Mouse (Mus musculus) CH12.LX (cell line): ENCODE results near the gene Nnat. TPM values are rescaled to one million over a fixed set of nuclear protein-coding genes. Genes with fewer than 3 reads are reported as not detected.

Experiments used
- DNase-seq: peaks from one replicate; pipeline ENCODE4 v3.0.0-alpha.2; 2013; ENCODE audit errors: extremely low read depth
- H3K27ac ChIP-seq: 2 replicates; pipeline ENCODE4 v1.5.1; 2012; ENCODE audit warnings: low read depth, mild to moderate bottlenecking, control low read depth, moderate library complexity; ENCODE audit not compliant: insufficient read depth
- H3K27me3 ChIP-seq: replicated peaks from 2 replicates; pipeline ENCODE3; 2012; ENCODE audit warnings: inconsistent platforms
- H3K36me3 ChIP-seq, 2 experiments: replicated peaks in 1 of 2; 2 replicates each; pipeline versions ENCODE3 to v1.6.1; 2012; ENCODE audit warnings: inconsistent platforms in 1 of 2, low read length in 1 of 2, mild to moderate bottlenecking in 1 of 2, mixed read lengths in 1 of 2, moderate library complexity in 1 of 2; ENCODE audit not compliant: control insufficient read depth in 1 of 2, insufficient read depth in 1 of 2
- H3K4me1 ChIP-seq, 2 experiments: 2 replicates each; pipeline ENCODE4 v1.6.1; 2012; ENCODE audit warnings: inconsistent platforms in 1 of 2, moderate library complexity in 1 of 2; ENCODE audit not compliant: insufficient read depth in 2 of 2, control insufficient read depth in 1 of 2
- H3K4me2 ChIP-seq: 2 replicates; pipeline ENCODE4 v1.6.1; 2012; ENCODE audit warnings: low read depth, mild to moderate bottlenecking, control low read depth; ENCODE audit not compliant: poor library complexity, insufficient read depth, severe bottlenecking
- H3K4me3 ChIP-seq, 3 experiments: fragments of 150-350 bp in 1 of 3; sonication (generic) in 1 of 3; replicated peaks in 1 of 3; 2 replicates each; pipeline versions ENCODE3 to v1.5.1; 2011 to 2012; ENCODE audit warnings: low read depth in 2 of 3, low read length in 2 of 3, mild to moderate bottlenecking in 2 of 3, moderate library complexity in 2 of 3, control low read depth in 1 of 3, improper control_type of control experiment in 1 of 3, inconsistent platforms in 1 of 3, mixed read lengths in 1 of 3; ENCODE audit not compliant: poor library complexity in 1 of 3
- H3K79me2 ChIP-seq: replicated peaks from 2 replicates; pipeline ENCODE4 v1.6.1; 2012; ENCODE audit warnings: mild to moderate bottlenecking, moderate library complexity; ENCODE audit not compliant: control insufficient read depth, poor library complexity, insufficient read depth, severe bottlenecking; ENCODE audit errors: extremely low read depth
- H3K9ac ChIP-seq: 2 replicates; pipeline ENCODE4 v1.6.1; 2012; ENCODE audit warnings: low read depth, mild to moderate bottlenecking, control low read depth, moderate library complexity; ENCODE audit not compliant: insufficient read depth
- H3K9me3 ChIP-seq: replicated peaks from 2 replicates; pipeline ENCODE3; 2012; ENCODE audit warnings: low read length, inconsistent platforms, mixed read lengths
- CHD1 ChIP-seq: IDR thresholded peaks from 2 replicates; pipeline ENCODE4 v1.6.1; 2012; ENCODE audit warnings: low read depth, low read length, improper control_type of control experiment, inconsistent platforms
- CTCF ChIP-seq, 2 experiments: IDR thresholded peaks in 1 of 2; conservative IDR thresholded peaks in 1 of 2; 2 replicates each; pipeline ENCODE4 v1.5.1; 2011 to 2012; ENCODE audit warnings: low read depth in 2 of 2, low read length in 2 of 2, improper control_type of control experiment in 1 of 2, inconsistent platforms in 1 of 2, mild to moderate bottlenecking in 1 of 2, moderate library complexity in 1 of 2
- ELF1 ChIP-seq: IDR thresholded peaks from 2 replicates; pipeline ENCODE4 v1.6.1; 2014; ENCODE audit warnings: low read depth, mild to moderate bottlenecking, inconsistent platforms, low read length, improper control_type of control experiment
- EP300 ChIP-seq: IDR thresholded peaks from 2 replicates; pipeline ENCODE4 v1.6.1; 2011; ENCODE audit warnings: low read length, improper control_type of control experiment
- HCFC1 ChIP-seq: IDR thresholded peaks from 2 replicates; pipeline ENCODE4 v1.6.1; 2012; ENCODE audit warnings: low read depth, mild to moderate bottlenecking, inconsistent platforms, low read length, improper control_type of control experiment
- JUN ChIP-seq: IDR thresholded peaks from 2 replicates; pipeline ENCODE4 v1.6.1; 2011; ENCODE audit warnings: low read depth, mild to moderate bottlenecking, low read length, improper control_type of control experiment, moderate library complexity; ENCODE audit not compliant: insufficient read depth
- MAX ChIP-seq: IDR thresholded peaks from 2 replicates; pipeline ENCODE4 v1.6.1; 2011; ENCODE audit warnings: low read length, improper control_type of control experiment
- MXI1 ChIP-seq: IDR thresholded peaks from 2 replicates; pipeline ENCODE4 v1.6.1; 2011; ENCODE audit warnings: mild to moderate bottlenecking, low read depth, low read length, improper control_type of control experiment
- NRF1 ChIP-seq: IDR thresholded peaks from 2 replicates; pipeline ENCODE4 v1.6.1; 2014; ENCODE audit warnings: low read depth, mild to moderate bottlenecking, inconsistent platforms, low read length, improper control_type of control experiment, moderate library complexity
- POLR2A ChIP-seq: IDR thresholded peaks from 2 replicates; pipeline ENCODE4 v1.6.1; 2011; ENCODE audit warnings: low read depth, mild to moderate bottlenecking, improper control_type of control experiment, low read length
- POLR2AphosphoS2 ChIP-seq: IDR thresholded peaks from 2 replicates; pipeline ENCODE4 v1.6.1; 2011; ENCODE audit warnings: low read depth, low read length, improper control_type of control experiment
- RAD21 ChIP-seq: IDR thresholded peaks from 2 replicates; pipeline ENCODE4 v1.6.1; 2011; ENCODE audit warnings: low read depth, mild to moderate bottlenecking, low read length, improper control_type of control experiment, moderate library complexity
- SMC3 ChIP-seq: IDR thresholded peaks from 2 replicates; pipeline ENCODE4 v1.6.1; 2011; ENCODE audit warnings: low read depth, low read length, improper control_type of control experiment
- TBP ChIP-seq: conservative IDR thresholded peaks from 2 replicates; pipeline ENCODE4 v1.6.1; 2011; ENCODE audit warnings: low read depth, low read length, improper control_type of control experiment
- USF2 ChIP-seq: conservative IDR thresholded peaks from 2 replicates; pipeline ENCODE4 v1.6.1; 2011; ENCODE audit warnings: low read depth, low read length, improper control_type of control experiment
- ZC3H11A ChIP-seq: IDR thresholded peaks from 2 replicates; pipeline ENCODE4 v1.6.1; 2012; ENCODE audit warnings: low read depth, mild to moderate bottlenecking, inconsistent platforms, low read length, improper control_type of control experiment
- ZKSCAN1 ChIP-seq: IDR thresholded peaks from 2 replicates; pipeline ENCODE4 v1.6.1; 2012; ENCODE audit warnings: low read depth, inconsistent platforms, low read length, improper control_type of control experiment, borderline replicate concordance
- ZMIZ1 ChIP-seq: IDR thresholded peaks from 2 replicates; pipeline ENCODE4 v1.6.1; 2012; ENCODE audit warnings: low read depth, mild to moderate bottlenecking, inconsistent platforms, low read length, improper control_type of control experiment
- dilution Hi-C: fragments of 300-500 bp; cut with MboI; formaldehyde crosslinking; loops from 2 replicates; pipeline ENCODE4 v1.14.3; 2020; ENCODE audit warnings: low sequenced_read_pairs; ENCODE audit not compliant: extremely low pct_unique_long_range_greater_than_20kb, extremely low pct_ligation_motif_present
- in situ Hi-C: fragments of 300-500 bp; cut with MboI; formaldehyde crosslinking; loops from 3 replicates; pipeline ENCODE4 v1.14.3; 2019; ENCODE audit warnings: low sequenced_read_pairs, low pct_ligation_motif_present, low pct_unique_long_range_greater_than_20kb, mixed read lengths
- polyA plus RNA-seq: library from polyadenylated mRNA; unstranded; fragments of >175 nt; gene quantifications from 2 replicates; pipeline ENCODE4 v1.2.1, GENCODE M21; 2012; ENCODE audit warnings: low read depth; ENCODE audit not compliant: insufficient read length
- total RNA-seq, 2 experiments: library from RNA; depleted of rRNA; stranded (reverse); fragments of 300-350 nt in 1 of 2; fragments of >200 nt in 1 of 2; gene quantifications; 2 replicates each; pipeline ENCODE4 v1.2.3; 2012 to 2014

Gene Nnat
- total and polyA plus RNA-seq, 3 experiments = 0.76 to 0.84 TPM; not detected in 1

DNA sequence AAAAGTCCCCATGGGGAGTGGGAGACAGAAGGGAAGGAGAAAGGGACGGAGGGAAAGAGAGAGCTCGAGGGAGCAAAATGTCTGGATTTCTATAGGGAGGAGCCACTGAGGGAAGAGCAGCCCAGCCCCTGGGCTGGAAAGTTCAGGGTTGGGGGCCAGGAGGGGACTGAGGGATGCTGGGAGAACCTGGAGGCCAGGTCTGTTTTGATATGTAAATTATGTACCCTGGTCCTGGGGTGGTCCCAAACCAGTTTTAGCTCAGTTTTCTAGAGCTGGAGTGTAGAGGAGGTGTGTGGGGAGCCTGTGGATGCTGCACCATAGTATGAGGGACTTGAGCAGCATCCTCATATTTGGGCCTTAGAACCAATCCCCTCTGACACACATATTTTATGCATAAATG is 9.0 kb downstream of the Nnat start:
- Histone ChIP-seq H3K4me2 (no peak overlapping the region), H3K9me3 (no peaks in the 10 kb centered on the region), H3K27ac (no peak overlapping the region), H3K36me3 (no peaks in the 10 kb centered on the region), H3K27me3 (peaks cover 26% of the 10 kb centered on the region), H3K4me1 (peaks cover 0 to 17% of the 10 kb centered on the region in 2 experiments; a peak in 2 of 4 replicates), H3K9ac (no peak overlapping the region), H3K4me3 (no peak overlapping the region), H3K79me2 (peaks cover 13% of the 10 kb centered on the region)
- no peak for DNase-seq
- TF ChIP-seq NRF1 = no peak
- no peak for TF ChIP-seq ZMIZ1
- no peak for TF ChIP-seq ELF1
- TF ChIP-seq CHD1 = no peak
- TF ChIP-seq POLR2A = no peak
- TF ChIP-seq EP300 = no peak
- no peak for TF ChIP-seq MAX
- no peak for TF ChIP-seq ZKSCAN1
- no peak for TF ChIP-seq TBP
- TF ChIP-seq JUN = no peak
- TF ChIP-seq MXI1 = no peak
- TF ChIP-seq POLR2AphosphoS2 = no peak
- dilution Hi-C loops = no loop called here
- in situ Hi-C loops = loop anchor here (5.0 to 25.0 kb wide), 2 partner anchors 87 to 432 kb away; partner anchors contain the start of gene Samhd1

DNA sequence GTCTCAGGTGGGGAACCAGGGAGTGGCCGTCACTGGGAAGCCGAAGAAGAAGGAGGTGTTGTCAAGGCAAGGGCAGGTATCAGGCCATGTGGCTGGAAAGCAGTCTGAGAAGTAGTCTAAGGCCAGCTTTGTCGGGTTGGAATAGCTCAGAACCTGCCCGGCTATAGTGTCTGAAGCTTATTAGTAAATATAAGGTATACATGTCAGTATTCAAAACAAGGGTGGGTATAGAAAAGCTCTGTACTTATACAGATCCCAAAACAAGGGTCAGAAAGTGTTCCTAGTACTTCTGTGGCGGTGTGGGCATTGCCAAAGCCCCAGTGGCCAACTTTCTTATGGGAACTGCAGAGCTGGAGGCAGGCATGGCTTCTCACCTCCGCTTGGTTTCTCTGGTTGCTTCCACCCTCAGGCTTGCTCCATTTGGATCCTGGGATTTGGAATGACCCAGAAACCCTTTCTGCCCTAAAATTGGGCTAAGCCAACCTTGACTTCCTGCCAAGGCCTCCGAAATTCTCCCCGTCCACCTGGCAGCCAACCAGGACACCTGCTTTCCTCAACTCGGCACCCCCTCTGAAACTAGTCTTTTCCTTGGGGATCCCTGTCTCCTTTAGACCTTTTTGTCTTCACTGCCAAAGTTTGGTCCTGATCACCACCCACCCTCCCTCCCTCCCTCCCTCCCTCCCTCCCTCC is 10.1 kb downstream of the Nnat start:
- no peak for DNase-seq
- Histone ChIP-seq H3K27ac (no peak overlapping the region), H3K4me3 (no peak overlapping the region), H3K36me3 (no peaks in the 10 kb centered on the region), H3K4me2 (no peak overlapping the region), H3K9me3 (no peaks in the 10 kb centered on the region), H3K9ac (no peak overlapping the region), H3K27me3 (peaks cover 31% of the 10 kb centered on the region), H3K4me1 (peaks cover 0 to 8% of the 10 kb centered on the region in 2 experiments; a peak in 2 of 4 replicates), H3K79me2 (peaks cover 8% of the 10 kb centered on the region)
- dilution Hi-C loops = no loop called here
- no peak for TF ChIP-seq MAX
- TF ChIP-seq, all 38 proteins: peak for 0
- in situ Hi-C loops = loop anchor here (5.0 to 25.0 kb wide), 5 partner anchors 88 to 433 kb away; partner anchors contain the start of genes Rbl1 and Samhd1

DNA sequence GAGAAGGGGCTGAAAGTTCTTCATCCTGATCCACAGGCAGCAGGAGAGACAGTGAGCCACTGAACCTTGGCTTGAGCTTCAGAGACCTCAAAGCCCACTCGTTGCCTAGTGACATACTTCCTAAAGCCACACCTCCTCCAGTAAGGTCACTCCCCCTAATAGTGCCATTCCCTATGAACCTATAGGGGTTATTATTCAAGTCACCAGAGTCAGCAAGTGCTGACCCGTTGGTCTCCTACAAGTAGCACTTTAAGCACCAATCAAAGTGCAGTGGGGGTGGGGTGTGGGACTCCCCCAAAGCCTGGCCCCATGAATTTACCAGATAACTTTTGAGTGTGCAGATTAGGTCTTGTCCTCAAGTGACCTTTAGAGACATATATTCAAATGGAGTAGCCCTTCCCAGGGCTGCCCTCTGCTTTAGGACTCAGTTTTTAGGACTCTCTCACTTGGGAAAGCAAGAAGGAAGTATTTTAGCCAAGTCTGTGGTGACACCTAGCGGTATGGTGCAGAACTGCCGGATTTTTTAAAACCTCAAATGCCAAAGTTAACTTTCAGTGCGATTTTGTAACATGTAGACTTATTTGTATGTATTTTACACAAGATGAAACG is 11.4 kb downstream of the Nnat start, which contains the start of gene Blcap:
Blcap (minus strand) TSS at position 51 of the 609 bp plus-strand sequence.
- dilution Hi-C loops (no loop called here), in situ Hi-C loops (loop anchor here (5.0 to 25.0 kb wide), 4 partner anchors 107 to 434 kb away; partner anchors contain the start of genes Rbl1 and Samhd1)
- no peaks in the 10 kb centered on the region for H3K9me3 ChIP-seq
- DNase-seq = peak; percentile 41
- H3K27ac ChIP-seq = no peak within 1 kb of the TSS
- no peak within 1 kb of the TSS for H3K4me3 ChIP-seq
- H3K4me2 ChIP-seq = no peak within 1 kb of the TSS
- H3K36me3 ChIP-seq = no peaks in the 10 kb centered on the region
- peaks cover 0 to 4% of the 10 kb centered on the region in 2 experiments; a peak in 1 of 4 replicates for H3K4me1 ChIP-seq
- H3K27me3 ChIP-seq = peaks cover 43% of the 10 kb centered on the region
- H3K9ac ChIP-seq = no peak within 1 kb of the TSS
- no peaks in the 10 kb centered on the region for H3K79me2 ChIP-seq
- TF ChIP-seq RAD21 (peak; percentile 97), CTCF (conservative IDR thresholded peaks at IDR 0.05 in 1 of 2, IDR thresholded peaks at IDR 0.05 in 1 of 2; ENCODE audit: low read depth in 2 of 2, low read length in 2 of 2) (peak; percentile 83 to 96), USF2 (no peak), HCFC1 (no peak), SMC3 (peak; percentile 76), ZC3H11A (peak; percentile 5; the same call in 1 of the 2 replicates)
